Mouse (Mus musculus): ENCODE measurements around the gene Slc37a2. TPM values are rescaled to one million over a fixed set of nuclear protein-coding genes. Genes with fewer than 3 reads are reported as not detected.

Gene Slc37a2
- polyA plus RNA-seq, 1 experiment = not detected

DNA sequence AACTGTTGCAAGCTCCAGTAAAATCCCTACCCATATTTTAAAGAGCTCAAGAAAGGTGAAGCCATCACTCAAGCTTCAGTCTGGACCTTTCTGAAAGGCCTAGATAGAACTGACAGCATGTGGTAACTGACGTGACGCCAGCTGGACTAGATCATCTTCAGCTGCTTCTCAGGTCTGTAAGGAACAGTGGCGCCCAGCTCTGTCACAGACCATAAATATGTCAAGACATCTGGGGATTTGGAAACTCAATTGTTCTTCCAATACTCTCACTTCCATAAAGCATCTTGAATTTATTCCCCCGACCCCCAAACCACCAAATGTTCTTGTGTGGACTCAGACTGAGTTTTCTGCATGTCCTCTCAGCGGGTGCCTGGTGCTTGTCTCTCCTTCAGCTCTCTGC is 55.1 kb downstream of the Slc37a2 start:
- Histone ChIP-seq H3K4me1 (ENCODE audit: control insufficient read depth, insufficient read depth, low read length) (no peaks in the 10 kb centered on the region), H3K4me3 (ENCODE audit: insufficient read depth, low read depth, low read length) (no peak overlapping the region), H3K27ac (ENCODE audit: insufficient read depth, low read depth, low read length) (no peak overlapping the region)
- 89% methylated on average over 5 of the region's 5 CpGs for WGBS
- TF ChIP-seq POLR2A (IDR thresholded peaks at IDR 0.05; ENCODE audit: insufficient read depth, low read depth, low read length) = no peak
- no peak for TF ChIP-seq CTCF (IDR thresholded peaks at IDR 0.05; ENCODE audit: insufficient read depth, low read depth, low read length)

DNA sequence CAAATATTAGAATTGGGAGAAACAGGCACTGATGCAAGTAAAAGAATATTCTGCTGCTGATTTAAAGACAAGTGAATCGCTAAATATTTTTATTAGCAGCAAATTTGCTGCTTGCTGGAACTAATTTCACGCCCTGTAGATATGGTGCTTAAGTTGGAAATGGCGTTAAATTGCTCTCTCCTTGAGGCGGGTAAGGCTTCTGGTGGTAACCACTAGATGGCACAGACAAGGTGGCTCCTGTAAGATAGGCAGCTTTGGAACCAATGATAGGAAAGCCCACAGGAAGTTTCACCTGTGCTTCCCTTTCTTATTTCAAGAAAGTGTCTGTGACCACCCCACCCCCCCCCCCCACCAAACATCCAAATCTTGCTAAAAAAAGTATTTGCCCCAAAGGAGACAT is 58.5 kb downstream of the Slc37a2 start:
- H3K27ac ChIP-seq (ENCODE audit: insufficient read depth, low read depth, low read length) = no peak overlapping the region
- WGBS = 90% methylated on average over 4 of the region's 4 CpGs
- TF ChIP-seq POLR2A (IDR thresholded peaks at IDR 0.05; ENCODE audit: insufficient read depth, low read depth, low read length) (no peak), CTCF (IDR thresholded peaks at IDR 0.05; ENCODE audit: insufficient read depth, low read depth, low read length) (no peak)
- no peaks in the 10 kb centered on the region for H3K4me1 ChIP-seq (ENCODE audit: control insufficient read depth, insufficient read depth, low read length)
- H3K4me3 ChIP-seq (ENCODE audit: insufficient read depth, low read depth, low read length) = no peak overlapping the region

DNA sequence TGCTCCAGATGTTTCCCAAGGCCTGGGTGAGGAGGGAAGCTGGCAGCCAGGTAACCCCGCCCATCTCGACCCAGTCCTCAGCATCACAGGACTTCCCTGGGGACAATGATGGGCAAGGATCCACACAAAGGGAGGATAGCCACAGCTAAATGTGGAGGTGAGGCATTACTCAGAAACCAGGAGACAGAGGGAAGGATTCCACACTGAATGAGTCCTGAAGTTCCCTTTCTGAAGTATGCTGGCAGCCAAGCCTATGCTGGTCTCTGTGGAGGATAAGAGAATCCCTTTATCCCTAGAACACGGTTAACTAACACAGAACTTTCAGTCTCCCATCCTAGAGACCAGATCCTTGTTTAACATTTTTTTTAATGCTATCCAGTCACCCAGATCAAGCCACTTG is 67.5 kb downstream of the Slc37a2 start:
- TF ChIP-seq POLR2A (IDR thresholded peaks at IDR 0.05; ENCODE audit: insufficient read depth, low read depth, low read length) = no peak
- no peak for TF ChIP-seq CTCF (IDR thresholded peaks at IDR 0.05; ENCODE audit: insufficient read depth, low read depth, low read length)
- 92% methylated on average over 3 of the region's 3 CpGs for WGBS
- no peak overlapping the region for H3K4me3 ChIP-seq (ENCODE audit: insufficient read depth, low read depth, low read length)
- no peaks in the 10 kb centered on the region for H3K4me1 ChIP-seq (ENCODE audit: control insufficient read depth, insufficient read depth, low read length)
- H3K27ac ChIP-seq (ENCODE audit: insufficient read depth, low read depth, low read length) = no peak overlapping the region

DNA sequence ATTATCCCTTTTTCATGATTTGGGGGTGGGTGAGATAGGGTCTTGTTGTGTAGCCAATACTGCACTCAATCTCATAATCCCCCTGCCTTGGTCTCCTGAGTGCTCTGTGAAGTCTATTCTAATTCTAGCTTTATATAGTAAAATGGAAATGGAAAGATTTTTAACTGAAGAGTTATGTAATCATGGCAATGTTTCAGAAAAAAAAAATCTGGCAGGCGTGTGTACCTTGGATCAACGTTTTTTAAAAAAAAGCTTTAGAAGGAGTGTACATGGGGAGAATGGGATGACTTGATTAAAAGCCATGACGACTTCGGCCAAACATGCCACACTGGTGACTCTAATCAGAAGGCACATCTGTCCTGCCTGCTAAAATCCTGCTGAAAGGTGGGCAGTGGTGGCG is 68.1 kb downstream of the Slc37a2 start:
- 83% methylated on average over 5 of the region's 5 CpGs for WGBS
- no peak overlapping the region for H3K4me3 ChIP-seq (ENCODE audit: insufficient read depth, low read depth, low read length)
- no peak overlapping the region for H3K27ac ChIP-seq (ENCODE audit: insufficient read depth, low read depth, low read length)
- H3K4me1 ChIP-seq (ENCODE audit: control insufficient read depth, insufficient read depth, low read length) = no peaks in the 10 kb centered on the region
- TF ChIP-seq CTCF (IDR thresholded peaks at IDR 0.05; ENCODE audit: insufficient read depth, low read depth, low read length) (no peak), POLR2A (IDR thresholded peaks at IDR 0.05; ENCODE audit: insufficient read depth, low read depth, low read length) (no peak)

DNA sequence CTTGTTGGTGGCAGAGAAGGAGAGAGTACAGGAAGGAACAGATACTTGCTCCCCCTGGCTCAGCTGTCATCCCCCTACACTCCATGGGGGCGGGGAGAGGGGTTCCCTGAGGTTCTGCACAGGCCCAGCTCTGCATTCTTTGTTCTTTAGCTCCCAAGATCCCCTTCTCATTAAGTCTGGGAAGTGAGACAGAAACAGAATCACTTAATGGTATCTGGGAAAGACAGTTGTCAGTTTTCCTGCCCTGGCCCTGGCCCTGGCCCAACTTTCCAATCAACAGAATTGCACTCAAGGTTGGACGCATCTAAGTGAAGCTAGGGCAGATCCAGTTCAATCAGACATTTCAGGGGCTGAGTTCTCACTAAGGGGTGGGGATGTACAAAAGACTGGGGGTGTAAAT is 72.4 kb downstream of the Slc37a2 start:
- Histone ChIP-seq H3K4me3 (ENCODE audit: insufficient read depth, low read depth, low read length) (no peak overlapping the region), H3K27ac (ENCODE audit: insufficient read depth, low read depth, low read length) (no peak overlapping the region), H3K4me1 (ENCODE audit: control insufficient read depth, insufficient read depth, low read length) (peaks cover 10% of the 10 kb centered on the region; the same call in 1 of the 2 replicates)
- no peak for TF ChIP-seq POLR2A (IDR thresholded peaks at IDR 0.05; ENCODE audit: insufficient read depth, low read depth, low read length)
- no peak for TF ChIP-seq CTCF (IDR thresholded peaks at IDR 0.05; ENCODE audit: insufficient read depth, low read depth, low read length)
- WGBS = 74% methylated on average over 2 of the region's 2 CpGs

DNA sequence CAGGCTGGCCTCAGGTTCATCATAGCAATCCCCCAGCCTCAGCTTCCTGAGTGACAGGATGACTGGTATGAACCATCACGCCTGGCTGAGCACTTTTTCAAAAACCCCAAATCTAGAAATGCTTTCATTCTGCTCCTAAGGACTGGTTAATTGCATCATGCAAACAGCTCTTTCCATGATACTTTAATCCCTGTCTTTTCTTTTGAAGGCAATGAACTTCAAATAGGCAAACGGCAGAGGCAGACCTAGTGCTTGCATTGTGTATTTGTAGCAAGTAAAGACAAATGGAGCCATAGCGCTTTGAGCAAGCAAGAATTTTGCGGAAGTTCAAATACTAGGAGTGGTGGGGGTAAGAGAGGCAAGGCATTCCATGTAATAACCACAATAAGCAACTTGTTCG is 73.9 kb downstream of the Slc37a2 start:
- TF ChIP-seq POLR2A (IDR thresholded peaks at IDR 0.05; ENCODE audit: insufficient read depth, low read depth, low read length) (no peak), CTCF (IDR thresholded peaks at IDR 0.05; ENCODE audit: insufficient read depth, low read depth, low read length) (no peak)
- peaks cover 10% of the 10 kb centered on the region; the same call in 1 of the 2 replicates for H3K4me1 ChIP-seq (ENCODE audit: control insufficient read depth, insufficient read depth, low read length)
- H3K27ac ChIP-seq (ENCODE audit: insufficient read depth, low read depth, low read length) = no peak overlapping the region
- H3K4me3 ChIP-seq (ENCODE audit: insufficient read depth, low read depth, low read length) = no peak overlapping the region
- 59% methylated on average over 5 of the region's 5 CpGs for WGBS

DNA sequence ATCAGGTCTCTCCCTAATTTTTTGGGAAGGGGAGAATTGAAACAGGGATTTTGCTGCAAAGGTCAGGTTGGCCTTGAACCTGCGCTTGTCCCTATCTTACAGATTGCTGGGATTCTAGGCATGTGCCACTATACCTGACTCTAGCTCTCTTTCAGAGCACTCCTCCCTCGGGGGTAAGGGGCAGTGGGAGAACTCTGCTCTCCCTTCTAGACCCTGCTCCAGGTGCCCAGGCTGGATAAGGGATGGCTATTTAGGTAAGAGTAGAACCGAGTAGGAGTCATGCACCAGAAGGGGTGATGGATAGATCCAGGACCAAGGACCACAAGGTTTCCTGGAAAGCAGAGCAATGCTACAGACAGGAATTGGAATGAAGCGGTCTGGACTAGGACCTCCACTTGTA is 75.9 kb downstream of the Slc37a2 start:
- no peak overlapping the region for H3K4me3 ChIP-seq (ENCODE audit: insufficient read depth, low read depth, low read length)
- H3K4me1 ChIP-seq (ENCODE audit: control insufficient read depth, insufficient read depth, low read length) = peaks cover 10% of the 10 kb centered on the region; the same call in 1 of the 2 replicates
- 91% methylated on average over 4 of the region's 4 CpGs for WGBS
- TF ChIP-seq POLR2A (IDR thresholded peaks at IDR 0.05; ENCODE audit: insufficient read depth, low read depth, low read length) (no peak), CTCF (IDR thresholded peaks at IDR 0.05; ENCODE audit: insufficient read depth, low read depth, low read length) (no peak)
- H3K27ac ChIP-seq (ENCODE audit: insufficient read depth, low read depth, low read length) = no peak overlapping the region

DNA sequence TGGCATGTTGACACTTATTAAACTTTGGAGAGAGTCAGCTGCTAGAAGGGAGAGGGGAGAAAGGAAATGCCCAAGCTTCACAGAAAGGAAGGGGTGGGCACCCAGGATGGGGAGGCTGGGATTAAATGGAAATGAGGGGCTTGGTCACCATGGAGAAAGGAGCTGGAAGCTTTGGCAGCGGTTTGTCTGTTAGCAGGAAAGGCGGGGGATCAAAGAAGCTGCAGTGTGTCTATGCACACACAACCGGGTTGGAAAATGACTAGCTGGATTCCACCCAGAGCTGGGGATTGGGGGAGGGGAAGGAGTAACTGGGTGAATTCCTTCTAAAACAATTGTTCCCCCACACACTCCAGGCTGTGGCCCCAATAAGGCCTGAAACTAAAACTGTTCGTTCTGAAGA is 76.6 kb downstream of the Slc37a2 start:
- TF ChIP-seq CTCF (IDR thresholded peaks at IDR 0.05; ENCODE audit: insufficient read depth, low read depth, low read length) = no peak
- TF ChIP-seq POLR2A (IDR thresholded peaks at IDR 0.05; ENCODE audit: insufficient read depth, low read depth, low read length) = no peak
- H3K4me1 ChIP-seq (ENCODE audit: control insufficient read depth, insufficient read depth, low read length) = peaks cover 10% of the 10 kb centered on the region; the same call in 1 of the 2 replicates
- no peak overlapping the region for H3K4me3 ChIP-seq (ENCODE audit: insufficient read depth, low read depth, low read length)
- WGBS = 34% methylated on average over 4 of the region's 4 CpGs
- no peak overlapping the region for H3K27ac ChIP-seq (ENCODE audit: insufficient read depth, low read depth, low read length)

Other genes starting within 250 kb of the Slc37a2 start
- gene Pknox2, start 108.3 kb downstream of the Slc37a2 start, polyA plus RNA-seq (2012; ENCODE audit: insufficient read depth, insufficient read length, low replicate concordance, missing spikeins) = not detected in 2 replicates
- not detected in 2 replicates for gene Tmem218, start 47.5 kb downstream of the Slc37a2 start, polyA plus RNA-seq (2012; ENCODE audit: insufficient read depth, insufficient read length, low replicate concordance, missing spikeins)
- not detected in 2 replicates for gene Ccdc15, start 92.7 kb upstream of the Slc37a2 start, polyA plus RNA-seq (2012; ENCODE audit: insufficient read depth, insufficient read length, low replicate concordance, missing spikeins)
- gene Hepacam, start 111.6 kb upstream of the Slc37a2 start, polyA plus RNA-seq (2012; ENCODE audit: insufficient read depth, insufficient read length, low replicate concordance, missing spikeins) = not detected in 2 replicates
- gene Robo4, start 146.2 kb upstream of the Slc37a2 start, polyA plus RNA-seq (2012; ENCODE audit: insufficient read depth, insufficient read length, low replicate concordance, missing spikeins) = not detected in 2 replicates
- gene Robo3, start 177.5 kb upstream of the Slc37a2 start, polyA plus RNA-seq (2012; ENCODE audit: insufficient read depth, insufficient read length, low replicate concordance, missing spikeins) = not detected in 2 replicates
- gene Msantd2, start 233.6 kb upstream of the Slc37a2 start, polyA plus RNA-seq (2012; ENCODE audit: insufficient read depth, insufficient read length, low replicate concordance, missing spikeins) = not detected in 2 replicates